Mouse (Mus musculus) embryonic facial prominence, embryonic 11.5 days (tissue): ENCODE data around the gene Igf2r. TPM values are rescaled to one million over a fixed set of nuclear protein-coding genes. Genes with fewer than 3 reads are reported as not detected.
A peak's percentile ranks its signal among the peaks of the same experiment; 100 is the strongest.
"Not testable (repeated sequence)": the region's sequence is repeated elsewhere in the genome, so short reads cannot be mapped to it uniquely, and the experiment has no call there.

Experiments used
- ATAC-seq: fragments of 200-750 bp; cut with Nextera tagmentation; replicated peaks from 2 replicates; pipeline ENCODE4 v1.8.0; 2017; ENCODE audit warnings: low read depth; ENCODE audit not compliant: insufficient number of reproducible peaks, low FRiP score, low TSS enrichment
- DNase-seq: peaks from one replicate; pipeline ENCODE4 v3.0.0-alpha.2; 2015; ENCODE audit warnings: low spot score
- H3K27ac ChIP-seq: fragments of 300-500 bp; sonication (generic); replicated peaks from 2 replicates; pipeline ENCODE4 v1.5.1; 2014; ENCODE audit warnings: mild to moderate bottlenecking, low read depth, low read length, control low read depth
- H3K27me3 ChIP-seq: fragments of 300-500 bp; sonication (generic); 2 replicates; pipeline ENCODE4 v1.6.1; 2014; ENCODE audit warnings: mild to moderate bottlenecking, low read length, moderate library complexity, mixed read lengths; ENCODE audit not compliant: control insufficient read depth, insufficient read depth
- H3K36me3 ChIP-seq: fragments of 300-500 bp; sonication (generic); replicated peaks from 2 replicates; pipeline ENCODE4 v1.6.1; 2014; ENCODE audit warnings: low read depth, mild to moderate bottlenecking, low read length, moderate library complexity, mixed read lengths; ENCODE audit not compliant: control insufficient read depth, insufficient read depth
- H3K4me1 ChIP-seq: fragments of 300-500 bp; sonication (generic); 2 replicates; pipeline ENCODE4 v1.6.1; 2014; ENCODE audit warnings: low read length, mixed read lengths; ENCODE audit not compliant: control insufficient read depth, insufficient read depth
- H3K4me2 ChIP-seq: fragments of 300-500 bp; sonication (generic); 2 replicates; pipeline ENCODE4 v1.6.1; 2014; ENCODE audit warnings: low read depth, mild to moderate bottlenecking, control low read depth, low read length, moderate library complexity
- H3K4me3 ChIP-seq: fragments of 300-500 bp; sonication (generic); 2 replicates; pipeline ENCODE4 v1.5.1; 2014; ENCODE audit warnings: low read depth, low read length, control low read depth
- H3K9ac ChIP-seq: fragments of 300-500 bp; sonication (generic); replicated peaks from 2 replicates; pipeline ENCODE4 v1.6.1; 2014; ENCODE audit warnings: mild to moderate bottlenecking, control low read depth, low read length
- H3K9me3 ChIP-seq: fragments of 300-500 bp; sonication (generic); replicated peaks from 2 replicates; pipeline ENCODE4 v1.6.1; 2016; ENCODE audit warnings: mild to moderate bottlenecking, low read length, inconsistent platforms, mixed read lengths; ENCODE audit not compliant: control insufficient read depth
- WGBS: fragments of 180-500 bp; shearing (Covaris S2); extraction: QIAGEN DNeasy Blood & Tissue Kit; methylation state at CpG from one replicate; pipeline ENCODE4 v1.1.7; 2014; 5-methylcytosine and 5-hydroxymethylcytosine counted together
- polyA plus RNA-seq: library from polyadenylated mRNA; unstranded; fragments of >200 nt; fragmentation: Nextera tagmentation; extraction: Ambion mirVana; gene quantifications from 2 replicates; pipeline ENCODE4 v1.2.1, GENCODE M21; 2014

The Igf2r gene
- polyA plus RNA-seq, 1 experiment from 2014 or later: 19.6 TPM

DNA sequence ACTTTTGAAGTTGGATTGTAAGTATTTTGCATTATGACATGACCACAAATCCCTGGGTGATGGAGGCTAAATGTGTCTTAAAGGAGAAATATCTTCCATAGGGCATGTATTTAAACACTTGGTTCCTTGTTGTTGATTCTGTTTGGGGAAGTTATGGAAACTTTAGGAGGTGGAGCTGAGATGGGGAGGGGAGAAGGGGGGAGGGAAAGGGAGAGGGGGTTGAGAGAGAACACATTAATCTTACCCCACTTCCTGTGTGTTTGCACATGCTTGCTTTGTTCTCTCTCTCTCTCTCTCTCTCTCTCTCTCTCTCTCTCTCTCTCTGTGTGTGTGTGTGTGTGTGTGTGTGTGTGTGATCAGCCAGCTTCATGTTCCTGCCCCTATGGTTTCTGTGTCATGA, 92.3 kb downstream of the Igf2r start:
- H3K9me3 ChIP-seq: no peaks in the 10 kb centered on the region
- H3K27ac ChIP-seq: no peak overlapping the region
- no peak overlapping the region for H3K4me2 ChIP-seq
- H3K9ac ChIP-seq: no peak overlapping the region
- no peaks in the 10 kb centered on the region for H3K27me3 ChIP-seq
- no peaks in the 10 kb centered on the region for H3K4me1 ChIP-seq
- H3K36me3 ChIP-seq: no peaks in the 10 kb centered on the region
- no peak overlapping the region for H3K4me3 ChIP-seq
- ATAC-seq: no peak
- DNase-seq: no peak

DNA sequence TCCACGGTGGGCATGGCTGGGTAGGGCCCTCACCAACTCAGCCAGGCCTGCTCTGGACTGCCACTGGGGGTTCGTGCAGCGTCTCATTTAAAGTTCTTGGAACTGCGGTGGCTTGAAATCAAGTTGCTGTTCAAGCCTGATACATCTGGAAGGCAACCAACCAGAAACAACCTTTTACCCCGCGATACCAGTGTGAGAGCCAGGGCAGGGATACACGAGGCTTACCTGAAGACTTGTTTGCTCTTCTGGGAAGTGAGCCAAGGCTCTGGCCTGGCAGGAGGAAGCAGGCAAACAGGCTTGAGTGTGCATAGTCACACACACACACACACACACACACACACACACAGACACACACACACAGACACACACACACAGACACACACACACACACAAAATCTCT, 93.8 kb downstream of the Igf2r start, which contains the start of gene Slc22a1:
Gene Slc22a1, minus strand, starts transcription at position 184 of the 400 bp plus-strand sequence.
- Histone ChIP-seq H3K36me3 (no peaks in the 10 kb centered on the region), H3K4me1 (no peaks in the 10 kb centered on the region), H3K27ac (no peak within 1 kb of the TSS), H3K4me2 (no peak within 1 kb of the TSS), H3K27me3 (no peaks in the 10 kb centered on the region), H3K4me3 (no peak within 1 kb of the TSS), H3K9me3 (no peaks in the 10 kb centered on the region), H3K9ac (no peak within 1 kb of the TSS)
- 89% methylated on average over 7 of the region's 7 CpGs for WGBS
- no peak for DNase-seq
- no peak for ATAC-seq

DNA sequence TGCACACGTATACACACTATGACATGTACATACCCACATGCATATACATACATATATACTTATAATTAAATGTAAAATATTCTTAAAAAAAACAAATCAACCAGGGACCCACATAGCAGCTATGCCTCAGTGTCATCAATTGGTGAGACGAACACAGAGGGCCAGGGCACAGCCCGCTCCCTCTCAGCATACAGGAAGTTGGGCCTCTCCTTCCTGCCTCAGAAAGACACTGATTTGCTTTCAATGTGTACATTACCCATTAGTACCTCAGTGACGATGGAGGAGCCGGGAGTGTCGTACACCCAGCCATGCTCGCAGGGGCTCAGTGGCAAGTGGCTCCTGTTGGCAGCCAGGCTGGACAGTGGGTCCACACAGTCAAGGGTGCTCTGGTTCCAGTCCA, 94.5 kb downstream of the Igf2r start:
- not testable (repeated sequence) for H3K4me1 ChIP-seq, H3K9ac ChIP-seq, H3K27ac ChIP-seq, H3K4me2 ChIP-seq, ATAC-seq, H3K9me3 ChIP-seq, DNase-seq, H3K36me3 ChIP-seq, H3K4me3 ChIP-seq, H3K27me3 ChIP-seq
- WGBS: 83% methylated on average over 7 of the region's 7 CpGs

DNA sequence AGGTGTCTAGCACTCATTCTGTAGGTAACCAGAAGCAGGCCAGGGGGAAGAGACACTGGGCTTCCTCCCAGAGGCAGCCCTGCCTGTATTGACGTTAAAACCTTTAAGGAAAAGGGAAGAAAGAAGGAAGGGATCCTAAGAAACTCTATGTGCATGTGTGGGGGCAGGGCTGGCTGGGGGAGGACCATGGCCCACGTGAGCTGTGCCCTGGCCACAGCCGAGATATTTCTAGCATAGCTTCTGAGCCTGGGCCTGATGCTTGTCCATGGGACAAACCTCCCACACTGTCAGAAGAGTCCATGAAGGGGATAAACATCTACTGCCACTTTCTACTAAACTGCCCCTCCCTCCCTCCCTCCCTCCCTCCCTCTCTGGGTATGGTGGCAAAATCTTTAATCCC, 95.6 kb downstream of the Igf2r start:
- no peaks in the 10 kb centered on the region for H3K4me1 ChIP-seq
- H3K9ac ChIP-seq: no peak overlapping the region
- no peaks in the 10 kb centered on the region for H3K36me3 ChIP-seq
- no peaks in the 10 kb centered on the region for H3K9me3 ChIP-seq
- no peaks in the 10 kb centered on the region for H3K27me3 ChIP-seq
- no peak for DNase-seq
- no peak for ATAC-seq
- H3K27ac ChIP-seq: no peak overlapping the region
- 63% methylated on average over 3 of the region's 3 CpGs for WGBS
- no peak overlapping the region for H3K4me2 ChIP-seq
- no peak overlapping the region for H3K4me3 ChIP-seq

DNA sequence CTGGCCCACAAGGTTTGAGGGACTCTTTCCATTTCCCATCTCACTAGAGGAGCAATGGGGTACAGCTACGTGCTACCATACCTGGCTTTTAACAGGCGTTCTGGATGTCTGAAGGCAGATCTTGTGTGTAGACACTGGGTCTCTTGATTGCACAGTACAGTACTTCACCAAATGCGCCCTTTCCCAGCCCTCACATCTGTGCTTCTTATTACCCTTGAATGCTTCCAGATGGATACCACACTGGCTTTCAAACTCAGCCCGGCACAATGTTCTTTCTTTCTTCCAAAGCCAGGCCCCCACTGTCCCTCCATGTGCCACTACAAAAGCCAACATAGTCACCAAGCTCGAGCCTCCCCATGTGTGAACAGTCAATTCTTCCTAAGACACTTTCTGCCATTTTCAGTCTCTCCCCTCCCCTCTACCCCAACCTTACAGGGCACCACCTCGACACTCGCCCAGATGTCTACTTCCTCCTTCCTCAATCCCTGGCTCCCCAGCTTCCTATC, 97.1 kb downstream of the Igf2r start:
- no peaks in the 10 kb centered on the region for H3K36me3 ChIP-seq
- H3K9ac ChIP-seq: no peak overlapping the region
- DNase-seq: peak; percentile 71
- no peak overlapping the region for H3K4me2 ChIP-seq
- no peaks in the 10 kb centered on the region for H3K27me3 ChIP-seq
- no peak overlapping the region for H3K4me3 ChIP-seq
- no peaks in the 10 kb centered on the region for H3K4me1 ChIP-seq
- WGBS: 39% methylated on average over 7 of the region's 7 CpGs
- ATAC-seq: no peak
- no peaks in the 10 kb centered on the region for H3K9me3 ChIP-seq
- no peak overlapping the region for H3K27ac ChIP-seq

DNA sequence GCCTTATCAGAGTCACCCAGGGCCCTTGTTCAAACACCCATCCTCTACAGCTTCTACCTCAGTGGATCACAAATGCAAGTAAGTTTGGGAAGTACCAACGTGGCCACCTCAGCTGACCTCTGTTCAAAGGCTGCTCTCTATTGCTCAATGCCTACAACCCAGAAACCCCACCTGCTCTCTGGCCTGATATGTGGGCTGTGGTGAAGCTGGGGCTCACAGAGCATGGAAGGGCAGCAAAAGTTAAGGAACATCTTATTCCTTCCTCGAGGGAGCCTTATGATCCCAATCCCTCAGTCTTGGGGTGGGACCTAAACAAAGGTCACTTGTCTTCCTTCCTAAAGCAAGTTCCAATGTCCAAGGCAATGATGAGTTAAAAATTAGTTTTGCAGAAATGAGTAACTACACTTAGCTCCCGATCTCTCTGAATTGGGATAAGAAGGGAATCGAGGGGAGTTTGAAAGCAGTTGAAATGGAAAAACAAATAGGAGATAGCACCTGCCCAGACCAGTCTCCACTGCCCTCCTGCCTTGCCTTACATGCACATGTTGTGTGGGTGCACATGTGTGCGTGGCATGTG, 98.3 kb downstream of the Igf2r start:
- Histone ChIP-seq H3K9me3 (no peaks in the 10 kb centered on the region), H3K4me1 (no peaks in the 10 kb centered on the region), H3K4me3 (no peak overlapping the region), H3K27ac (no peak overlapping the region), H3K27me3 (no peaks in the 10 kb centered on the region), H3K4me2 (no peak overlapping the region), H3K36me3 (no peaks in the 10 kb centered on the region), H3K9ac (no peak overlapping the region)
- no peak for DNase-seq
- no peak for ATAC-seq
- WGBS: 85% methylated on average over 5 of the region's 5 CpGs

DNA sequence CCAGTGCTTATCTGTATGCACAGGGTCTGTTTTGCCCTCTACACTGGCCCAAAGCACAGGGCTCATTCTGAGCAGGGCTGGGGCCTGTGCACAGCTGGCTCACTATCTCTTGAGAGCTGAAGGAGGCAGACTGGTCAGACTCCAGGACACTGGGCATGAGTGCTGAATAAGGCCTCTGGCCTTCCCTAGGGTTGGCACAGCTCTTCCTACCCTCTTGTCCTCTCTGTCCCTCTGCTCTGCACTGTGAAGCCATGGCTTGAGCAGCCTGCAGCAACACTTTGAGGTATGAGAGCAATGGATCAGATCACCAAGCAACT, 100.1 kb downstream of the Igf2r start:
- H3K4me1 ChIP-seq: no peaks in the 10 kb centered on the region
- ATAC-seq (no peak), DNase-seq (no peak)
- no peak overlapping the region for H3K4me2 ChIP-seq
- no peak overlapping the region for H3K4me3 ChIP-seq
- H3K27me3 ChIP-seq: no peaks in the 10 kb centered on the region
- no peaks in the 10 kb centered on the region for H3K9me3 ChIP-seq
- no peak overlapping the region for H3K9ac ChIP-seq
- no peaks in the 10 kb centered on the region for H3K36me3 ChIP-seq
- H3K27ac ChIP-seq: no peak overlapping the region

DNA sequence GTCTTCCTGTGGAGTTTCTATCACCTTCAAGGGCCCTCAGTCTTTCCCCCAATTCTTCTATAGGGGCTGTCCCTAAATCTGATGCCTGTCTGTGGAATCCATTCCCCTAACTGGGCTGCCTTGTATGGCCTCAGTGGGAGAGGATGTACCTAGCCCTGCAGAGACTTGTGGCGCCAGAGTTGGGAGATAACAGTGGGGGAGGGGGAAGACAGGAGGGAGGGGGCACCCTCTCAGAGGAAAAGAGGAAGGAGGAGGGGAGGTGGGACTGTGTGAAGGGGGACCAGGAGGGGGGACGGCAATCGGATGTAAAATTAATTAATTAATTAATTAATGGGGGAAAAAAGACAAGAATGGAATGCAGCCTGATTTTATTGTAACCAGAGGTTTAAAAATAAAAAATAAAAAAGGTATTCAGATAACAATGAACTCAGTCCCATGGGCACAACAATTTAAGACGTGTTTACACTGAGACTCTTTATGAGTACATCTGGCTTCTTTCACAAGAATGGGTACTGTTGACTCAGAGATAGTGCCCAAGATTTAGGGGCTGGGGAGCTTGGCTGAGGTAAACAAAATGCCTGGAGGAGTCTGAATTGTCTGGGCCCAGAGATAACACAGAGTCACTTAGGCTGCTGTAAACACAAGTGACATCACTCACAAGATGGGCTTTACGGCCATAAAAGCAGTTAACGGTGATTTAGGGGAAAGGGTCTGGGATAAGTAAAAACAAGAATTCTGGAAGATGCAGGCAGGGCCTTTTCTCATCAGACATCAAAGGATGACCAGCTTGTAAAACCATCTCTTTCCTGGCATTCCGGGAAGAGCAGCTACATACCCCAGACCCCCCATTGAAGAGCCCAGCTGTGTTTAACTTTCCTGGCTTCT, 100.7 kb downstream of the Igf2r start:
- no peaks in the 10 kb centered on the region for H3K27me3 ChIP-seq
- WGBS: 42% methylated on average over 7 of the region's 7 CpGs
- H3K9ac ChIP-seq: no peak overlapping the region
- no peak overlapping the region for H3K4me3 ChIP-seq
- no peak overlapping the region for H3K27ac ChIP-seq
- DNase-seq (no peak), ATAC-seq (no peak)
- H3K4me2 ChIP-seq: no peak overlapping the region
- H3K4me1 ChIP-seq: no peaks in the 10 kb centered on the region
- no peaks in the 10 kb centered on the region for H3K36me3 ChIP-seq
- H3K9me3 ChIP-seq: no peaks in the 10 kb centered on the region
